Mouse (Mus musculus) myocyte (in vitro differentiated cells): ENCODE measurements around the gene Vmn2r3.

ENCODE experiments used
- CEBPB ChIP-seq: IDR thresholded peaks from 2 replicates; pipeline ENCODE4 v1.6.1; 2011; ENCODE audit warnings: mild to moderate bottlenecking, moderate library complexity; ENCODE audit not compliant: poor library complexity, insufficient read depth, severe bottlenecking
- E2F4 ChIP-seq: IDR thresholded peaks from one replicate; pipeline ENCODE4 v1.6.1; 2011; ENCODE audit warnings: mild to moderate bottlenecking, control low read depth, moderate library complexity; ENCODE audit not compliant: insufficient read depth
- MAX ChIP-seq: IDR thresholded peaks from one replicate; pipeline ENCODE4 v1.6.1; 2011; ENCODE audit warnings: low read depth, mild to moderate bottlenecking, control low read depth
- MYOD1 ChIP-seq, 3 experiments: IDR thresholded peaks; one replicate each; pipeline ENCODE4 v1.6.1; 2011; ENCODE audit warnings: control low read depth in 2 of 3, low read depth in 2 of 3, mild to moderate bottlenecking in 2 of 3, moderate library complexity in 1 of 3; ENCODE audit not compliant: insufficient read length in 2 of 3, control insufficient read depth in 1 of 3
- MYOG ChIP-seq, 3 experiments: IDR thresholded peaks; one replicate each; pipeline ENCODE4 v1.6.1; 2011; ENCODE audit warnings: control low read depth in 2 of 3, low read depth in 2 of 3, mild to moderate bottlenecking in 2 of 3; ENCODE audit not compliant: insufficient read length in 2 of 3, control insufficient read depth in 1 of 3, insufficient read depth in 1 of 3
- POLR2A ChIP-seq: IDR thresholded peaks from one replicate; pipeline ENCODE4 v1.6.1; 2011; ENCODE audit warnings: low read depth, mild to moderate bottlenecking, control low read depth, moderate library complexity; ENCODE audit not compliant: insufficient read length
- POLR2AphosphoS2 ChIP-seq: IDR thresholded peaks from one replicate; pipeline ENCODE4 v1.6.1; 2011; ENCODE audit warnings: low read depth, control low read depth; ENCODE audit not compliant: insufficient read length
- TCF12 ChIP-seq: IDR thresholded peaks from one replicate; pipeline ENCODE4 v1.6.1; 2011; ENCODE audit warnings: mild to moderate bottlenecking, control low read depth; ENCODE audit not compliant: poor library complexity, insufficient read depth, severe bottlenecking
- TCF3 ChIP-seq: IDR thresholded peaks from one replicate; pipeline ENCODE4 v1.6.1; 2011; ENCODE audit warnings: low read depth, control low read depth; ENCODE audit not compliant: insufficient read length
- USF1 ChIP-seq: IDR thresholded peaks from one replicate; pipeline ENCODE4 v1.6.1; 2011; ENCODE audit warnings: low read depth, mild to moderate bottlenecking, control low read depth, moderate library complexity

GRCm38 (mm10) chr3:64289609-64290008, at the start of gene Vmn2r3:
- TF ChIP-seq POLR2AphosphoS2, result no peak
- no peak for TF ChIP-seq USF1
- TF ChIP-seq POLR2A, result no peak
- no peak for TF ChIP-seq MAX
- TF ChIP-seq MYOD1 (IDR thresholded peaks at IDR 0.05; ENCODE audit: control insufficient read depth in 1 of 3, insufficient read length in 2 of 3, low read depth in 2 of 3), result no peak
- TF ChIP-seq E2F4, result no peak
- TF ChIP-seq CEBPB, result no peak
- TF ChIP-seq TCF12, result no peak
- TF ChIP-seq TCF3, result no peak
- no peak for TF ChIP-seq MYOG (IDR thresholded peaks at IDR 0.05; ENCODE audit: control insufficient read depth in 1 of 3, insufficient read depth in 1 of 3, insufficient read length in 2 of 3, low read depth in 2 of 3)
